Mouse (Mus musculus) bone marrow macrophage, adult 2 months (primary cell): ENCODE results near the gene Nmrk2.

ENCODE experiments used
- CTCF ChIP-seq: IDR thresholded peaks from 2 replicates; pipeline ENCODE4 v1.5.1; 2012; ENCODE audit warnings: low read depth, mild to moderate bottlenecking, low read length, moderate library complexity
- POLR2A ChIP-seq: IDR thresholded peaks from 2 replicates; pipeline ENCODE4 v1.6.1; 2012; ENCODE audit warnings: mild to moderate bottlenecking, low read depth, low read length, borderline replicate concordance

DNA sequence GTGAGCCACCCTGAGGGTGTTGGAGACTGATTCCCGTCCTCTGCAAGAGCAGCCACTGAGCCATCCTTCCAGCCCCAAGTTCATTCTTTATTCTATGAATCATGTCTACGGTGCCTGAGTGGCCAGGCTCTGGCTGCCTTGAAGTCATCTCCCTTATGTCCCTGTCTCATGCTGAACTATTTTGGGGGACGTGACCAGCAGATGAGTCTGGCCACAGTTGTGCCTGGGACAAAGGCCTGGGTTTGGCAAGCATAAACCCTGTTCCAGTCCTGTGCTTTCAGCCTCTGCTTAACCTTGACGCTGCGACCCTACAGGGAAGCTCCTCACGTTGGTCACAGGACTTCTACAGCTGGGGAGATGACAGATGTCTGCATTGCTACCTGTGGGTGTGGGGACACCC lies 4.5 kb downstream of the Nmrk2 start:
- no peak for TF ChIP-seq CTCF
- no peak for TF ChIP-seq POLR2A
